Mouse (Mus musculus) left cerebral cortex, adult 8-10 months (tissue): ENCODE data around the gene Tmc2. TPM values are rescaled to one million over a fixed set of nuclear protein-coding genes. Genes with fewer than 3 reads are reported as not detected.
A peak's percentile ranks its signal among the peaks of the same experiment; 100 is the strongest.

ENCODE experiments used
- DNase-seq, 2 experiments: peaks; one replicate each; pipeline ENCODE4 v3.0.0; 2022; ENCODE audit warnings: low spot score in 2 of 2
- total RNA-seq, 4 experiments: library from RNA; stranded (reverse); gene quantifications; 2 replicates each; pipeline ENCODE4 v1.2.4; 2022

The Tmc2 gene
- total RNA-seq, 4 experiments from 2014 or later = not detected

DNA sequence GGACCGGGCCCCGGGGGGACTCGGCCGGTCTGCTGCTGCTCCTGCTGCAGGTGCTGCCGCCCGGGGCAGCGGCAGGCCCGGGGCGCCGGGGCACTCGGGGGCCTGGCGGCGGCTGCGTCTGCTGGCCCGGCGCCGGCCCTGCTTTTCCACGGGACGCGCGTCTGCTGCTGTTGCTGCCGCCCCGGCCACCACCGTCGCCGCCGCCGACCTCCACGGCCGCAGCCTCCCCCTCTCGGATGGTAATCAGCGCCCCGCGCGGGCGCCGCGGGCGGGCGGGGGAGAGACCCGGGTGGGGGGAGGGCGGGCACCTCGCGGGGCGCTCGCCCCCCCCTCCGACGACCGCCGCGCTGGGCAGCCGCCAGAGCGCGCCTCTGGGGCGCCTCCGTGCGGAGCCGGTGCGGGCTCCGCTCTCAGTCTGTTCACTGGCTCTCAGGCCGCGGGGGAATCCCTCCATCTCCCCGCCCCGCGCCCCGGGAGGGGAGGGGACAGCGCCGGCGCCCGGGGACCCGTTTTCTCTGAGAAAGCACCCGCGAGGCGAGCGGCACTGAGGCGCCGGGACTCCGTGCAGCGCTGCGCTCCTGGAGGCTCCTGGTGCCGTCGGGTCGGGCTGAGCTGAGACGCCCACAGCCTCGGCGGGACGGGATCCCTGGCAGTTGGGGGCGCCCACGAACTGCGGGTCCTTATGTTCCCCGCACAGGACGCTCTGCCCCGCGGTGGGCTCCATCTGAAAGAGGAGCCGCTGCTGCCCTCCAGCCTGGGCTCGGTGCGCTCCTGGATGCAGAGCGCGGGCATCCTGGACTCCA, 100.5 kb downstream of the Tmc2 start:
- peak in 1 of 2 experiments; percentile 52 for DNase-seq

DNA sequence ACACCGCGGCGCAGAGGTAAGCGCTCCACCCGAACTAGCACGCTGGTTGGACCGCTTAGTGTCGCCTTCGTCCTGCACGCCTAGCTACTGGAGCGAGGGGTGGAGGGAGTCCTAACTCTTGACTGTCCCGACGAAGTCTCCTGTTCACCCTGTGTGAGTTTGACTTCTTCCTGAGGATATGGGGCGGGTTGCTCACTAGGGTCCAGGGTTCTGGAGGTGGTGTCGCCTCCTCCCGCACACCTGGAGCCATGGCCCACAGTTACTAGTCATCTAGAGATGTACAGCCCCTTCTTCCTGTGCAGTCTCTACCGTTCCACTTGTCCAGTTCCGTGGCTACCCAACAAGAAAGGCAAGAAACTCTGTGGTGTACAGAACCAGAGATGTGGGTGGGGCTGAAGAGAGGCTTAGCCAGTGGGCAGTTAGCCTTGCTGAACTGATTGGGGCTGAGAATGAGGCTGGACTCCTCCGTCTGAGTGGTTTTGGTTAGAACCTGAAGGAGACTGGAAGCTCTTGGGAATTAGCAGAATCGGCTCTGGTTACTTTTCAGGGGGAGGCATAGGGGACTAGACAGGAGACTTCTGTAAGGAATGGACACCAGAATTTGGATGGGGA, 101.2 kb downstream of the Tmc2 start:
- DNase-seq = no peak

DNA sequence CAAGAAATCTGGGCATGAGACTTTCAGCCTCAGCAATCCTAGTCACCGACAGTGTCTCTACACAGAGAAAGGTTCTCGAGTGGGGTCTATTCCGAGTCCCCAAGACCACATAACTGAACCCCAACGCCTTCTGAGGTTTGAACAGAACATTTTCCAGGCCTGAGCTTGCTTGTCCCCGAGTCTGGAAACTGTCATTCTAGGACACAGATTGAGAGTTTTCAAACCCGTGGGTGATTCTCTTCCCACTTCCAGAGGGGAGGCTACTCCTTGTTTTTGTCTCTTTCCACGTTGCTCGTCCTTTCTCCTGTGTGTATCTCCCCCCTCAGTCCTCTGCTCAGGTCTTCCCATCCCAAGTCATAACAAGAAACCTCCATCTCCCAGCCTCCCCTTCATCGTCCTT, 102.6 kb downstream of the Tmc2 start:
- DNase-seq = no peak

DNA sequence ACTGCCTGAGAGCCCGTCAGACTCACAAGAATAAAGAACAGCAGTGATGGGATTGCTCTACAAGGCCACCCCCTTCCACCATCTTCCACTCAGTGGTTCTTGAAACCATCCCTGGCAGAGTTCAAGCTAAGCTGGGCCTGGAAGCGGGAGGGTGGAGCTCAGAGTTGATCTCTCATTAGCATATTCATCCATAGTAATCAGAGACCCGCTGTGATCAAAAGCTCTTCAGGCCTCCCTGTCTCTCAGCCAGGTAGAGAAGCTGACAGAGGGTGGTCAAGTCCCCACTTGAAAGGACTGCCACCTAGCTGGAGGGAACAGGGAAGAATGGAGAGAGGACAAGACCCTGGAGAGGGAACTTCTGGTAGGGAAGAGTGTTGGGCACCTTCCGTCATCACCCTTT, 108.0 kb downstream of the Tmc2 start:
- DNase-seq = no peak

Other genes starting within 250 kb of the Tmc2 start
- gene Tgm3, start 182.8 kb upstream of the Tmc2 start, total RNA-seq = 1 to 10 TPM; 2.4 to 3.1 (median 2.6) TPM
- gene Tgm6, start 82.8 kb upstream of the Tmc2 start, total RNA-seq = under 1 TPM in 3 of 4 experiments, not detected in 1; 0.09 to 0.26 (median 0.23) TPM
- gene Snrpb, start 15.8 kb upstream of the Tmc2 start, total RNA-seq = 100 to 1,000 TPM; 100 to 112 (median 102) TPM
- 100 to 1,000 TPM; 110 to 128 (median 116) TPM for gene Nop56, start 79.2 kb downstream of the Tmc2 start, total RNA-seq
- 100 to 1,000 TPM; 288 to 312 (median 295) TPM for gene Idh3b, start 89.4 kb downstream of the Tmc2 start, total RNA-seq
- gene Ebf4, start 100.0 kb downstream of the Tmc2 start, total RNA-seq = 1 to 10 TPM; 7.7 to 9.1 (median 8.5) TPM
- 1 to 10 TPM; 6.9 to 9.2 (median 7.9) TPM for gene Cpxm1, start 202.4 kb downstream of the Tmc2 start, total RNA-seq
- gene Gm28372, start 210.0 kb downstream of the Tmc2 start, total RNA-seq = not detected
- gene 1700020A23Rik, start 210.1 kb downstream of the Tmc2 start, total RNA-seq = not detected
- gene Tmem239, start 211.3 kb downstream of the Tmc2 start, total RNA-seq = not detected
- gene Vps16, start 229.1 kb downstream of the Tmc2 start, total RNA-seq = 10 to 100 TPM; 67.2 to 90.4 (median 76.7) TPM
- gene Pced1a, start 229.5 kb downstream of the Tmc2 start, total RNA-seq = 10 to 100 TPM; 23.1 to 29.9 (median 24.1) TPM